Mouse (Mus musculus): ENCODE measurements around the gene Cdc42ep4. TPM values are rescaled to one million over a fixed set of nuclear protein-coding genes. Genes with fewer than 3 reads are reported as not detected.

The Cdc42ep4 gene
- total and polyA plus RNA-seq, 2 experiments from 2014 or later: 60.3 to 88.0 TPM

GRCm38 (mm10) chr11:113691318-113691717 lies 60.4 kb downstream of the Cdc42ep4 start:
- DNase-seq (ENCODE audit: low spot score) (no peak), ATAC-seq (ENCODE audit: low FRiP score) (no peak)
- no peak overlapping the region for H3K4me2 ChIP-seq (ENCODE audit: low read depth, low read length, poor library complexity, severe bottlenecking)
- no peaks in the 10 kb centered on the region for H3K4me1 ChIP-seq (ENCODE audit: insufficient read depth, low read length)
- WGBS: 96% methylated on average over 5 of the region's 5 CpGs
- H3K27me3 ChIP-seq (ENCODE audit: insufficient read depth, low read length): no peaks in the 10 kb centered on the region
- H3K9ac ChIP-seq (replicated peaks; ENCODE audit: low read length, poor library complexity, severe bottlenecking): no peak overlapping the region
- H3K4me3 ChIP-seq (ENCODE audit: low read depth, low read length): no peak overlapping the region
- no peaks in the 10 kb centered on the region for H3K9me3 ChIP-seq (ENCODE audit: low read length)
- H3K36me3 ChIP-seq (ENCODE audit: insufficient read depth, low read length): peaks cover 53% of the 10 kb centered on the region
- TF ChIP-seq CTCF (IDR thresholded peaks at IDR 0.05): no peak
- no peak overlapping the region for H3K27ac ChIP-seq (ENCODE audit: low read depth, low read length)

- Histone ChIP-seq H3K27ac (ENCODE audit: low read depth, low read length) (no peak overlapping the region), H3K36me3 (ENCODE audit: insufficient read depth, low read length) (peaks cover 51% of the 10 kb centered on the region)
- 90% methylated on average over 12 of the region's 12 CpGs for WGBS
Observed at GRCm38 (mm10) chr11:113690506-113690905, 61.2 kb downstream of the Cdc42ep4 start.

GRCm38 (mm10) chr11:113687031-113687430 lies 64.7 kb downstream of the Cdc42ep4 start:
- ATAC-seq (ENCODE audit: low FRiP score): no peak
- Histone ChIP-seq H3K4me3 (ENCODE audit: low read depth, low read length) (no peak overlapping the region), H3K9ac (replicated peaks; ENCODE audit: low read length, poor library complexity, severe bottlenecking) (no peak overlapping the region), H3K9me3 (ENCODE audit: low read length) (no peaks in the 10 kb centered on the region), H3K27ac (ENCODE audit: low read depth, low read length) (no peak overlapping the region), H3K36me3 (ENCODE audit: insufficient read depth, low read length) (peaks cover 24% of the 10 kb centered on the region), H3K27me3 (ENCODE audit: insufficient read depth, low read length) (no peaks in the 10 kb centered on the region), H3K4me1 (ENCODE audit: insufficient read depth, low read length) (peaks cover 12% of the 10 kb centered on the region), H3K4me2 (ENCODE audit: low read depth, low read length, poor library complexity, severe bottlenecking) (no peak overlapping the region)
- 58% methylated on average over 2 of the region's 2 CpGs for whole genome bisulfite sequencing
- no peak for TF ChIP-seq CTCF (IDR thresholded peaks at IDR 0.05)
- no peak for DNase-seq (ENCODE audit: low spot score)

More at GRCm38 (mm10) chr11:113690506-113690905, 61.2 kb downstream of the Cdc42ep4 start:
- Histone ChIP-seq H3K4me2 (ENCODE audit: low read depth, low read length, poor library complexity, severe bottlenecking) (no peak overlapping the region), H3K27me3 (ENCODE audit: insufficient read depth, low read length) (no peaks in the 10 kb centered on the region), H3K9ac (replicated peaks; ENCODE audit: low read length, poor library complexity, severe bottlenecking) (no peak overlapping the region), H3K4me3 (ENCODE audit: low read depth, low read length) (no peak overlapping the region), H3K4me1 (ENCODE audit: insufficient read depth, low read length) (no peaks in the 10 kb centered on the region), H3K9me3 (ENCODE audit: low read length) (no peaks in the 10 kb centered on the region)
- no peak for TF ChIP-seq CTCF (IDR thresholded peaks at IDR 0.05)
- no peak for DNase-seq (ENCODE audit: low spot score)
- ATAC-seq (ENCODE audit: low FRiP score): no peak

GRCm38 (mm10) chr11:113684707-113685426 lies 66.8 kb downstream of the Cdc42ep4 start:
- ATAC-seq (ENCODE audit: low FRiP score) (no peak), DNase-seq (ENCODE audit: low spot score) (no peak)
- H3K9me3 ChIP-seq (ENCODE audit: low read length): no peaks in the 10 kb centered on the region
- TF ChIP-seq CTCF (IDR thresholded peaks at IDR 0.05): no peak
- H3K27me3 ChIP-seq (ENCODE audit: insufficient read depth, low read length): no peaks in the 10 kb centered on the region
- peaks cover 22% of the 10 kb centered on the region for H3K36me3 ChIP-seq (ENCODE audit: insufficient read depth, low read length)
- peak overlapping the region; percentile 97 for H3K4me2 ChIP-seq (ENCODE audit: low read depth, low read length, poor library complexity, severe bottlenecking)
- H3K9ac ChIP-seq (replicated peaks; ENCODE audit: low read length, poor library complexity, severe bottlenecking): peak overlapping the region; percentile 92
- 43% methylated on average over 25 of the region's 25 CpGs for WGBS
- peak overlapping the region; percentile 92 for H3K27ac ChIP-seq (ENCODE audit: low read depth, low read length)
- H3K4me1 ChIP-seq (ENCODE audit: insufficient read depth, low read length): peaks cover 12% of the 10 kb centered on the region
- peak overlapping the region; percentile 94 for H3K4me3 ChIP-seq (ENCODE audit: low read depth, low read length)

- Histone ChIP-seq H3K36me3 (ENCODE audit: insufficient read depth, low read length) (peaks cover 15% of the 10 kb centered on the region), H3K9me3 (ENCODE audit: low read length) (no peaks in the 10 kb centered on the region), H3K4me3 (ENCODE audit: low read depth, low read length) (peak within 1 kb of the TSS; percentile 94), H3K27me3 (ENCODE audit: insufficient read depth, low read length) (no peaks in the 10 kb centered on the region), H3K4me2 (ENCODE audit: low read depth, low read length, poor library complexity, severe bottlenecking) (peak within 1 kb of the TSS; percentile 97), H3K9ac (replicated peaks; ENCODE audit: low read length, poor library complexity, severe bottlenecking) (peak within 1 kb of the TSS; percentile 92), H3K27ac (ENCODE audit: low read depth, low read length) (peak within 1 kb of the TSS; percentile 92), H3K4me1 (ENCODE audit: insufficient read depth, low read length) (peaks cover 12% of the 10 kb centered on the region)
- DNase-seq (ENCODE audit: low spot score): peak; percentile 97
- peak; percentile 94 for ATAC-seq (ENCODE audit: low FRiP score)
- no peak for TF ChIP-seq CTCF (IDR thresholded peaks at IDR 0.05)
- WGBS: under 1% methylated on average over 68 of the region's 73 CpGs
Observed at GRCm38 (mm10) chr11:113683957-113684706, 67.5 kb downstream of the Cdc42ep4 start, which contains the start of the genes Fam104a and D11Wsu47e. Gene Fam104a (minus strand): TSS chr11:113684155. Gene D11Wsu47e (plus strand): TSS chr11:113684412.

- DNase-seq (ENCODE audit: low spot score) (no peak), ATAC-seq (ENCODE audit: low FRiP score) (peak; percentile 56; the same call in 1 of the 2 replicates)
- under 1% methylated on average over 31 of the region's 38 CpGs for WGBS
- Histone ChIP-seq H3K4me2 (ENCODE audit: low read depth, low read length, poor library complexity, severe bottlenecking) (peak overlapping the region; percentile 97), H3K36me3 (ENCODE audit: insufficient read depth, low read length) (peaks cover 10% of the 10 kb centered on the region), H3K27me3 (ENCODE audit: insufficient read depth, low read length) (no peaks in the 10 kb centered on the region), H3K4me3 (ENCODE audit: low read depth, low read length) (peak overlapping the region; percentile 94), H3K27ac (ENCODE audit: low read depth, low read length) (peak overlapping the region; percentile 92), H3K9me3 (ENCODE audit: low read length) (no peaks in the 10 kb centered on the region), H3K9ac (replicated peaks; ENCODE audit: low read length, poor library complexity, severe bottlenecking) (peak overlapping the region; percentile 92), H3K4me1 (ENCODE audit: insufficient read depth, low read length) (peaks cover 12% of the 10 kb centered on the region)
- TF ChIP-seq CTCF (IDR thresholded peaks at IDR 0.05): no peak
Observed at GRCm38 (mm10) chr11:113683627-113683956, 68.1 kb downstream of the Cdc42ep4 start.
